Mouse (Mus musculus): Measurements from ENCODE around the gene Ttll11. TPM values are rescaled to one million over a fixed set of nuclear protein-coding genes. Genes with fewer than 3 reads are reported as not detected.
A peak's percentile ranks its signal among the peaks of the same experiment; 100 is the strongest.

Gene Ttll11
- polyA plus RNA-seq, 1 experiment from 2014 or later: 1.00 TPM

DNA sequence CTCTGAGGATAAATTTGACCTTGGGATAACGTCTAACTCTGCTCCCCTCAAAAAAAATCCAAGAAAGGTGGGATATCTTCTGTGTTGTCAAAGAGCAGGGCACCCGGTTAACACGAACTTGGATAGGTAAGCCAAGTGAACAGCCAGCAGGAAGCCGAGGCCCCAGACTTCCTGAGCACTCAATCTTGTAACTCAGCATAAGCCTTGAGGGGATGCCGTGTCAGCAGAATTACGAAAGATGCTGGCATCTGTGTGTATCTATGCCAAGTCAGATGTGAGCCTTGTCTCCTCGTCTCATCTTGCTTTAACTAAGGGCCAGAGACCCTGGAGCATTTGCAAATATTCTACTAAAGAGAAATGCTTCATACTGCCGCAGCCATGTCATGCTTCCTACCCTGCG, 36.8 kb downstream of the Ttll11 start:
- H3K9ac ChIP-seq (ENCODE audit: low read length): no peak overlapping the region
- H3K9me3 ChIP-seq (ENCODE audit: control insufficient read depth, low read length): no peaks in the 10 kb centered on the region
- no peaks in the 10 kb centered on the region for H3K27me3 ChIP-seq (ENCODE audit: control insufficient read depth, insufficient read depth, low read length)
- 71% methylated on average over 9 of the region's 9 CpGs for WGBS
- H3K4me1 ChIP-seq (ENCODE audit: control insufficient read depth in 2 of 2, insufficient read depth in 2 of 2, low read length in 2 of 2): peaks cover 0 to 4% of the 10 kb centered on the region in 2 experiments; a peak in 1 of 4 replicates
- no peak overlapping the region for H3K4me2 ChIP-seq (ENCODE audit: low read length)
- H3K36me3 ChIP-seq (ENCODE audit: control insufficient read depth, insufficient read depth, low read length): no peaks in the 10 kb centered on the region
- H3K4me3 ChIP-seq (ENCODE audit: control insufficient read depth in 1 of 2, insufficient read depth in 1 of 2, low read depth in 1 of 2, low read length in 2 of 2): no peak overlapping the region
- H3K27ac ChIP-seq (replicated peaks in 1 of 2; ENCODE audit: control insufficient read depth in 1 of 2, insufficient read depth in 1 of 2, low read depth in 2 of 2, low read length in 2 of 2): no peak overlapping the region
- no peak for ATAC-seq (ENCODE audit: insufficient number of reproducible peaks, insufficient read depth, low FRiP score, low read depth)

DNA sequence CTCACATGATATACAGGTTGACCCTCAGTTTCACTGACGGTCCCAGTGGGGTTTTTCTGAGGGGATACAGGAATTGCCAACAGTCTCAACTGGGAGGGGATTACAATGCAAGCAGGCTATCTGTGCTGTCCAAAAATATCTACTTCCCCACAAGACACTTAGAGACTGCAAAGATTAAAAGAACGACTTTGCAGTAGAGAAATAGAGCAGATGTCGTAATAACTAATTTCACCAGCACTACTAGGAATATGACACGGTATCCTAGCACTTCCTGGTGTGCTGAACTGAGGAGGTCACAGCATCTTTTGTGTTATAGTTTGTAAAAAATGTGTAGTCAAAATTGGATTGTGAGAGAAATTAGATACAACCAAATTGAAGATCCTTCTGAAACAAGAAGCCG, 44.7 kb downstream of the Ttll11 start:
- H3K27me3 ChIP-seq (ENCODE audit: control insufficient read depth, insufficient read depth, low read length): no peaks in the 10 kb centered on the region
- H3K9ac ChIP-seq (ENCODE audit: low read length): no peak overlapping the region
- 42% methylated on average over 5 of the region's 5 CpGs for WGBS
- no peaks in the 10 kb centered on the region for H3K36me3 ChIP-seq (ENCODE audit: control insufficient read depth, insufficient read depth, low read length)
- H3K4me3 ChIP-seq (ENCODE audit: control insufficient read depth in 1 of 2, insufficient read depth in 1 of 2, low read depth in 1 of 2, low read length in 2 of 2): no peak overlapping the region
- no peaks in the 10 kb centered on the region for H3K9me3 ChIP-seq (ENCODE audit: control insufficient read depth, low read length)
- ATAC-seq (ENCODE audit: insufficient number of reproducible peaks, insufficient read depth, low FRiP score, low read depth): no peak
- no peak overlapping the region for H3K27ac ChIP-seq (replicated peaks in 1 of 2; ENCODE audit: control insufficient read depth in 1 of 2, insufficient read depth in 1 of 2, low read depth in 2 of 2, low read length in 2 of 2)
- no peak overlapping the region for H3K4me2 ChIP-seq (ENCODE audit: low read length)
- H3K4me1 ChIP-seq (ENCODE audit: control insufficient read depth in 2 of 2, insufficient read depth in 2 of 2, low read length in 2 of 2): peaks cover 0 to 7% of the 10 kb centered on the region in 2 experiments; a peak in 1 of 4 replicates

DNA sequence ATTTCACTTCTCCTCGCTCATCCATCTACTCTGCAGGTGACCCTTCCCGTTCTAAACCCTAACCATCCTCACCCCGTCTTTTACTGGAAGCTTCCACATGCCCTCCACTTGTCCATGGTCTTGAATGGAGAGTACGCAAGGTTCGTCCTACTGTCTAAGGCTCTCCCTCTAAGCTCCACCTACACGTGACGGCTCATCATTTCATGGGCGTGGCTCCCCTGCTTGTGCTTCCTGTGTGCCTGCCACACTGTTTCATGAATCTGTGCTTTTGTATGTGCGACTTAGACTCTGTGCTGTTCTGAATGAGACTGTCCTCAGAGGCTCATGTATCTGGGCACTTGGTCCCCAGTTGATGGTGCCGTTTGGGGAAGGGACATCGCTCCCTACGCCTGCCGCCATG, 46.6 kb downstream of the Ttll11 start:
- ATAC-seq (ENCODE audit: insufficient number of reproducible peaks, insufficient read depth, low FRiP score, low read depth): no peak
- Histone ChIP-seq H3K9ac (ENCODE audit: low read length) (no peak overlapping the region), H3K36me3 (ENCODE audit: control insufficient read depth, insufficient read depth, low read length) (no peaks in the 10 kb centered on the region), H3K9me3 (ENCODE audit: control insufficient read depth, low read length) (no peaks in the 10 kb centered on the region), H3K4me2 (ENCODE audit: low read length) (no peak overlapping the region), H3K27me3 (ENCODE audit: control insufficient read depth, insufficient read depth, low read length) (no peaks in the 10 kb centered on the region), H3K27ac (replicated peaks in 1 of 2; ENCODE audit: control insufficient read depth in 1 of 2, insufficient read depth in 1 of 2, low read depth in 2 of 2, low read length in 2 of 2) (no peak overlapping the region), H3K4me3 (ENCODE audit: control insufficient read depth in 1 of 2, insufficient read depth in 1 of 2, low read depth in 1 of 2, low read length in 2 of 2) (no peak overlapping the region), H3K4me1 (ENCODE audit: control insufficient read depth in 2 of 2, insufficient read depth in 2 of 2, low read length in 2 of 2) (peaks cover 5 to 14% of the 10 kb centered on the region in 2 experiments)
- 89% methylated on average over 13 of the region's 13 CpGs for WGBS

- WGBS: 64% methylated on average over 3 of the region's 3 CpGs
Observed at GRCm38 (mm10) chr2:35931619-35932018, 48.1 kb downstream of the Ttll11 start.

GRCm38 (mm10) chr2:35930498-35931149, 49.1 kb downstream of the Ttll11 start:
- Histone ChIP-seq H3K27ac (replicated peaks in 1 of 2; ENCODE audit: control insufficient read depth in 1 of 2, insufficient read depth in 1 of 2, low read depth in 2 of 2, low read length in 2 of 2) (no peak overlapping the region), H3K9me3 (ENCODE audit: control insufficient read depth, low read length) (no peaks in the 10 kb centered on the region), H3K4me2 (ENCODE audit: low read length) (no peak overlapping the region), H3K4me1 (ENCODE audit: control insufficient read depth in 2 of 2, insufficient read depth in 2 of 2, low read length in 2 of 2) (peaks cover 9 to 14% of the 10 kb centered on the region in 2 experiments), H3K36me3 (ENCODE audit: control insufficient read depth, insufficient read depth, low read length) (no peaks in the 10 kb centered on the region), H3K4me3 (ENCODE audit: control insufficient read depth in 1 of 2, insufficient read depth in 1 of 2, low read depth in 1 of 2, low read length in 2 of 2) (no peak overlapping the region), H3K27me3 (ENCODE audit: control insufficient read depth, insufficient read depth, low read length) (no peaks in the 10 kb centered on the region), H3K9ac (ENCODE audit: low read length) (no peak overlapping the region)
- 34% methylated on average over 11 of the region's 11 CpGs for WGBS
- no peak for ATAC-seq (ENCODE audit: insufficient number of reproducible peaks, insufficient read depth, low FRiP score, low read depth)

More at GRCm38 (mm10) chr2:35931619-35932018, 48.1 kb downstream of the Ttll11 start:
- H3K9me3 ChIP-seq (ENCODE audit: control insufficient read depth, low read length): no peaks in the 10 kb centered on the region
- peaks cover 9 to 14% of the 10 kb centered on the region in 2 experiments for H3K4me1 ChIP-seq (ENCODE audit: control insufficient read depth in 2 of 2, insufficient read depth in 2 of 2, low read length in 2 of 2)
- no peak overlapping the region for H3K4me2 ChIP-seq (ENCODE audit: low read length)
- no peak overlapping the region for H3K4me3 ChIP-seq (ENCODE audit: control insufficient read depth in 1 of 2, insufficient read depth in 1 of 2, low read depth in 1 of 2, low read length in 2 of 2)
- H3K36me3 ChIP-seq (ENCODE audit: control insufficient read depth, insufficient read depth, low read length): no peaks in the 10 kb centered on the region
- H3K27ac ChIP-seq (replicated peaks in 1 of 2; ENCODE audit: control insufficient read depth in 1 of 2, insufficient read depth in 1 of 2, low read depth in 2 of 2, low read length in 2 of 2): no peak overlapping the region
- ATAC-seq (ENCODE audit: insufficient number of reproducible peaks, insufficient read depth, low FRiP score, low read depth): no peak
- H3K27me3 ChIP-seq (ENCODE audit: control insufficient read depth, insufficient read depth, low read length): no peaks in the 10 kb centered on the region
- H3K9ac ChIP-seq (ENCODE audit: low read length): no peak overlapping the region

DNA sequence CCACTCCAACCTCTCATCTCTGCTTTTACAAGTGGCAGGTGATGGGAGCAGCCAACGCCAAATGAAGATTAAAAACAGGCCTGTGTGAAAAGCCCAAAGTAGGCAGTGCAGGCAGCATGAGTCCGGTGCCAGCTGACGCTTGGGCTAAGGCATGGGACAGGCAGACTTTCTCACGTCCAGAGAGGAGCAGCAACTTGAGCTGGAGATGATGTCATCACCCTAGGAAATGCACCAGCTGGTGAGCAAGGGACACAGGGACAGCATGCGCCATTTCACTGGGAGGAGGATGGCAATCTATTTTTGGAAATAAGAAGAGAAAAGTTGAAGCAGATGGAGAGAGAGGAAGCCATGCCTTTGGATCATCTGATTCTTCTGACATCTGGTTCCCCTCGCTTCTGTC, 51.6 kb downstream of the Ttll11 start:
- no peaks in the 10 kb centered on the region for H3K9me3 ChIP-seq (ENCODE audit: control insufficient read depth, low read length)
- H3K36me3 ChIP-seq (ENCODE audit: control insufficient read depth, insufficient read depth, low read length): no peaks in the 10 kb centered on the region
- peak; percentile 66; the same call in 1 of the 2 replicates for ATAC-seq (ENCODE audit: insufficient number of reproducible peaks, insufficient read depth, low FRiP score, low read depth)
- peaks cover 7 to 9% of the 10 kb centered on the region in 2 experiments for H3K4me1 ChIP-seq (ENCODE audit: control insufficient read depth in 2 of 2, insufficient read depth in 2 of 2, low read length in 2 of 2)
- 24% methylated on average over 6 of the region's 6 CpGs for WGBS
- H3K27me3 ChIP-seq (ENCODE audit: control insufficient read depth, insufficient read depth, low read length): no peaks in the 10 kb centered on the region
- peak overlapping the region; percentile 31 to 40; a peak in 2 of 4 replicates for H3K27ac ChIP-seq (replicated peaks in 1 of 2; ENCODE audit: control insufficient read depth in 1 of 2, insufficient read depth in 1 of 2, low read depth in 2 of 2, low read length in 2 of 2)
- H3K9ac ChIP-seq (ENCODE audit: low read length): no peak overlapping the region
- no peak overlapping the region for H3K4me3 ChIP-seq (ENCODE audit: control insufficient read depth in 1 of 2, insufficient read depth in 1 of 2, low read depth in 1 of 2, low read length in 2 of 2)
- 0 out of 2 replicates have a peak overlapping the region, but pooled peaks have one; percentile 11 for H3K4me2 ChIP-seq (ENCODE audit: low read length)

- Histone ChIP-seq H3K27ac (replicated peaks in 1 of 2; ENCODE audit: control insufficient read depth in 1 of 2, insufficient read depth in 1 of 2, low read depth in 2 of 2, low read length in 2 of 2) (no peak overlapping the region), H3K9ac (ENCODE audit: low read length) (no peak overlapping the region), H3K4me2 (ENCODE audit: low read length) (no peak overlapping the region), H3K27me3 (ENCODE audit: control insufficient read depth, insufficient read depth, low read length) (no peaks in the 10 kb centered on the region), H3K9me3 (ENCODE audit: control insufficient read depth, low read length) (no peaks in the 10 kb centered on the region), H3K36me3 (ENCODE audit: control insufficient read depth, insufficient read depth, low read length) (no peaks in the 10 kb centered on the region), H3K4me1 (ENCODE audit: control insufficient read depth in 2 of 2, insufficient read depth in 2 of 2, low read length in 2 of 2) (peaks cover 7 to 9% of the 10 kb centered on the region in 2 experiments), H3K4me3 (ENCODE audit: control insufficient read depth in 1 of 2, insufficient read depth in 1 of 2, low read depth in 1 of 2, low read length in 2 of 2) (no peak overlapping the region)
- ATAC-seq (ENCODE audit: insufficient number of reproducible peaks, insufficient read depth, low FRiP score, low read depth): no peak
- 72% methylated on average over 4 of the region's 4 CpGs for WGBS
Observed at GRCm38 (mm10) chr2:35924947-35925346, 54.8 kb downstream of the Ttll11 start.

DNA sequence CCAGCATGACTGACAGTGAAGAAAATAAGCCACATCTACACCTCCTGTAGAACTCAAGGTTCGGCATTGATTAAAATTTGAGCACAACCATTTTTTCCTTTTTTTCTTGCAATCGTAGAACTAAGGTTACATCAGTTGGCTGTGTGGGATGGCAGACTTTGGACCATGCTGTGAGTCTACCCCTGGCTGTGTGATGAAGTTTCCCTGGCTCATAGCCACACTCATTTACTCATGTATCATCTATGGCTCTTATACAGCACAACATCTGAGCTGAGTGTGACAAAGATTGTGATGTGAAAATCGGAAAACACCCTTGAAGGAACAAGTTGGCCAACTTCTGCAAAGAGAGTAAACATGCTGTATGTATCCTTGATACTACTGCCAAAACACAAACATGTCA, 56.8 kb downstream of the Ttll11 start:
- no peak overlapping the region for H3K9ac ChIP-seq (ENCODE audit: low read length)
- H3K27ac ChIP-seq (replicated peaks in 1 of 2; ENCODE audit: control insufficient read depth in 1 of 2, insufficient read depth in 1 of 2, low read depth in 2 of 2, low read length in 2 of 2): no peak overlapping the region
- no peak for ATAC-seq (ENCODE audit: insufficient number of reproducible peaks, insufficient read depth, low FRiP score, low read depth)
- WGBS: 73% methylated on average over 3 of the region's 3 CpGs
- peaks cover 0 to 3% of the 10 kb centered on the region in 2 experiments; a peak in 2 of 4 replicates for H3K4me1 ChIP-seq (ENCODE audit: control insufficient read depth in 2 of 2, insufficient read depth in 2 of 2, low read length in 2 of 2)
- no peaks in the 10 kb centered on the region for H3K9me3 ChIP-seq (ENCODE audit: control insufficient read depth, low read length)
- H3K27me3 ChIP-seq (ENCODE audit: control insufficient read depth, insufficient read depth, low read length): no peaks in the 10 kb centered on the region
- H3K4me3 ChIP-seq (ENCODE audit: control insufficient read depth in 1 of 2, insufficient read depth in 1 of 2, low read depth in 1 of 2, low read length in 2 of 2): no peak overlapping the region
- H3K36me3 ChIP-seq (ENCODE audit: control insufficient read depth, insufficient read depth, low read length): no peaks in the 10 kb centered on the region
- H3K4me2 ChIP-seq (ENCODE audit: low read length): no peak overlapping the region
